Mouse (Mus musculus) left cerebral cortex, adult 2 months (tissue): Measurements from ENCODE around the gene Ghsr. TPM values are rescaled to one million over a fixed set of nuclear protein-coding genes. Genes with fewer than 3 reads are reported as not detected.

Experiments used
- DNase-seq, 2 experiments: peaks; one replicate each; pipeline ENCODE4 v3.0.0; 2021 to 2022; ENCODE audit warnings: low spot score in 2 of 2, mixed read lengths in 1 of 2; ENCODE audit errors: extremely low spot score in 1 of 2
- H3K27ac ChIP-seq: fragments of 200-600 bp; 2 replicates; pipeline ENCODE4 v1.8.1; 2022
- H3K4me3 ChIP-seq: fragments of 200-600 bp; 2 replicates; pipeline ENCODE4 v1.8.1; 2022
- CTCF ChIP-seq: fragments of 200-600 bp; IDR thresholded peaks from 2 replicates; pipeline ENCODE4 v1.8.1; 2022; ENCODE audit warnings: antibody characterized with exemption, mild to moderate bottlenecking, moderate library complexity
- intact Hi-C: fragments of 180-260 bp; cut with DNase I; formaldehyde crosslinking; loops from one replicate; pipeline ENCODE4 v1.15.1; 2025
- total RNA-seq, 2 experiments: library from RNA; stranded (reverse); gene quantifications; 2 replicates each; pipeline ENCODE4 v1.2.3; 2021

Gene Ghsr
- total RNA-seq, 2 experiments from 2014 or later: 0.18 TPM; not detected in 1

GRCm38 (mm10) chr3:27418602-27419001 is 47.5 kb downstream of the Ghsr start:
- Histone ChIP-seq H3K4me3 (no peak overlapping the region), H3K27ac (no peak overlapping the region)
- intact Hi-C loops: no loop called here
- TF ChIP-seq CTCF: no peak
- DNase-seq: no peak

- no peak overlapping the region for H3K4me3 ChIP-seq
- DNase-seq: no peak
- TF ChIP-seq CTCF: no peak
- no peak overlapping the region for H3K27ac ChIP-seq
- intact Hi-C loops: no loop called here
Observed at GRCm38 (mm10) chr3:27421980-27422379, 50.8 kb downstream of the Ghsr start.

GRCm38 (mm10) chr3:27422521-27422920 is 51.4 kb downstream of the Ghsr start:
- no peak overlapping the region for H3K27ac ChIP-seq
- intact Hi-C loops: no loop called here
- H3K4me3 ChIP-seq: no peak overlapping the region
- TF ChIP-seq CTCF: no peak
- DNase-seq: no peak

- Histone ChIP-seq H3K4me3 (no peak overlapping the region), H3K27ac (no peak overlapping the region)
- intact Hi-C loops: no loop called here
- no peak for TF ChIP-seq CTCF
- DNase-seq: no peak
Observed at GRCm38 (mm10) chr3:27424049-27424667, 53.0 kb downstream of the Ghsr start.

GRCm38 (mm10) chr3:27427406-27427805 is 56.3 kb downstream of the Ghsr start:
- no peak for TF ChIP-seq CTCF
- intact Hi-C loops: no loop called here
- DNase-seq: no peak
- no peak overlapping the region for H3K27ac ChIP-seq
- no peak overlapping the region for H3K4me3 ChIP-seq

Other genes starting within 250 kb of the Ghsr start
- 1 to 10 TPM in 1 of 2 experiments, under 1 TPM in 1; 0.79 to 1.4 TPM for gene Ect2, start 217.5 kb upstream of the Ghsr start, total RNA-seq
- gene Nceh1, start 188.4 kb upstream of the Ghsr start, total RNA-seq: 100 to 1,000 TPM; 112 to 116 TPM
- gene Tnfsf10, start 54.3 kb upstream of the Ghsr start, total RNA-seq: 1 to 10 TPM; 1.3 to 2.4 TPM